Mouse (Mus musculus): Measurements from ENCODE around the gene Gm14180. TPM values are rescaled to one million over a fixed set of nuclear protein-coding genes. Genes with fewer than 3 reads are reported as not detected.

The Gm14180 gene
- polyA plus RNA-seq, 1 experiment from 2014 or later, result not detected

Other genes starting within 250 kb of the Gm14180 start
- 0.20 TPM in 1 of 2 replicates, not detected in the other for gene Krt23, start 241.2 kb downstream of the Gm14180 start, polyA plus RNA-seq (2016; fragmentation: Nextera tagmentation; extraction: Ambion mirVana)
- gene Krt39, start 213.0 kb downstream of the Gm14180 start, polyA plus RNA-seq (2016; fragmentation: Nextera tagmentation; extraction: Ambion mirVana), result not detected in 2 replicates
- gene Krt40, start 191.1 kb downstream of the Gm14180 start, polyA plus RNA-seq (2016; fragmentation: Nextera tagmentation; extraction: Ambion mirVana), result not detected in 2 replicates
- gene Krtap3-3, start 183.4 kb downstream of the Gm14180 start, polyA plus RNA-seq (2016; fragmentation: Nextera tagmentation; extraction: Ambion mirVana), result not detected in 2 replicates
- not detected in 2 replicates for gene Krtap3-2, start 177.4 kb downstream of the Gm14180 start, polyA plus RNA-seq (2016; fragmentation: Nextera tagmentation; extraction: Ambion mirVana)
- gene Gm11939, start 174.8 kb downstream of the Gm14180 start, polyA plus RNA-seq (2016; fragmentation: Nextera tagmentation; extraction: Ambion mirVana), result not detected in 2 replicates
- gene Krtap3-1, start 167.7 kb downstream of the Gm14180 start, polyA plus RNA-seq (2016; fragmentation: Nextera tagmentation; extraction: Ambion mirVana), result not detected in 2 replicates
- not detected in 2 replicates for gene Krtap1-5, start 153.3 kb downstream of the Gm14180 start, polyA plus RNA-seq (2016; fragmentation: Nextera tagmentation; extraction: Ambion mirVana)
- gene Krtap1-4, start 150.6 kb downstream of the Gm14180 start, polyA plus RNA-seq (2016; fragmentation: Nextera tagmentation; extraction: Ambion mirVana), result not detected in 2 replicates
- gene Krtap1-3, start 143.0 kb downstream of the Gm14180 start, polyA plus RNA-seq (2016; fragmentation: Nextera tagmentation; extraction: Ambion mirVana), result not detected in 2 replicates
- gene Krtap9-3, start 136.2 kb downstream of the Gm14180 start, polyA plus RNA-seq (2016; fragmentation: Nextera tagmentation; extraction: Ambion mirVana), result not detected in 2 replicates
- not detected in 2 replicates for gene Gm11938, start 131.0 kb downstream of the Gm14180 start, polyA plus RNA-seq (2016; fragmentation: Nextera tagmentation; extraction: Ambion mirVana)
- gene Gm11937, start 124.1 kb downstream of the Gm14180 start, polyA plus RNA-seq (2016; fragmentation: Nextera tagmentation; extraction: Ambion mirVana), result not detected in 2 replicates
- not detected in 2 replicates for gene Krtap2-4, start 119.4 kb downstream of the Gm14180 start, polyA plus RNA-seq (2016; fragmentation: Nextera tagmentation; extraction: Ambion mirVana)
- gene Gm11562, start 113.9 kb downstream of the Gm14180 start, polyA plus RNA-seq (2016; fragmentation: Nextera tagmentation; extraction: Ambion mirVana), result not detected in 2 replicates
- not detected in 2 replicates for gene Krtap4-1, start 106.1 kb downstream of the Gm14180 start, polyA plus RNA-seq (2016; fragmentation: Nextera tagmentation; extraction: Ambion mirVana)
- gene Krtap4-2, start 99.2 kb downstream of the Gm14180 start, polyA plus RNA-seq (2016; fragmentation: Nextera tagmentation; extraction: Ambion mirVana), result not detected in 2 replicates
- gene Krtap4-7, start 90.2 kb downstream of the Gm14180 start, polyA plus RNA-seq (2016; fragmentation: Nextera tagmentation; extraction: Ambion mirVana), result not detected in 2 replicates
- gene Gm11555, start 84.1 kb downstream of the Gm14180 start, polyA plus RNA-seq (2016; fragmentation: Nextera tagmentation; extraction: Ambion mirVana), result not detected in 2 replicates
- not detected in 2 replicates for gene Gm11563, start 75.3 kb downstream of the Gm14180 start, polyA plus RNA-seq (2016; fragmentation: Nextera tagmentation; extraction: Ambion mirVana)
- not detected in 2 replicates for gene Krtap4-6, start 68.3 kb downstream of the Gm14180 start, polyA plus RNA-seq (2016; fragmentation: Nextera tagmentation; extraction: Ambion mirVana)
- not detected in 2 replicates for gene Gm14190, start 43.5 kb downstream of the Gm14180 start, polyA plus RNA-seq (2016; fragmentation: Nextera tagmentation; extraction: Ambion mirVana)
- not detected in 2 replicates for gene Gm11595, start 38.6 kb upstream of the Gm14180 start, polyA plus RNA-seq (2016; fragmentation: Nextera tagmentation; extraction: Ambion mirVana)
- gene Krtap4-8, start 46.4 kb upstream of the Gm14180 start, polyA plus RNA-seq (2016; fragmentation: Nextera tagmentation; extraction: Ambion mirVana), result not detected in 2 replicates
- not detected in 2 replicates for gene Krtap4-9, start 50.9 kb upstream of the Gm14180 start, polyA plus RNA-seq (2016; fragmentation: Nextera tagmentation; extraction: Ambion mirVana)
- gene Gm11596, start 59.2 kb upstream of the Gm14180 start, polyA plus RNA-seq (2016; fragmentation: Nextera tagmentation; extraction: Ambion mirVana), result not detected in 2 replicates
- gene Gm11569, start 64.6 kb upstream of the Gm14180 start, polyA plus RNA-seq (2016; fragmentation: Nextera tagmentation; extraction: Ambion mirVana), result not detected in 2 replicates
- gene Gm11554, start 70.2 kb upstream of the Gm14180 start, polyA plus RNA-seq (2016; fragmentation: Nextera tagmentation; extraction: Ambion mirVana), result not detected in 2 replicates
- gene Krtap4-13, start 75.6 kb upstream of the Gm14180 start, polyA plus RNA-seq (2016; fragmentation: Nextera tagmentation; extraction: Ambion mirVana), result not detected in 2 replicates
- gene Gm11564, start 81.4 kb upstream of the Gm14180 start, polyA plus RNA-seq (2016; fragmentation: Nextera tagmentation; extraction: Ambion mirVana), result not detected in 2 replicates
- gene 2300003K06Rik, start 103.8 kb upstream of the Gm14180 start, polyA plus RNA-seq (2016; fragmentation: Nextera tagmentation; extraction: Ambion mirVana), result not detected in 2 replicates
- not detected in 2 replicates for gene Krtap4-16, start 117.3 kb upstream of the Gm14180 start, polyA plus RNA-seq (2016; fragmentation: Nextera tagmentation; extraction: Ambion mirVana)
- not detected in 2 replicates for gene Gm11568, start 123.6 kb upstream of the Gm14180 start, polyA plus RNA-seq (2016; fragmentation: Nextera tagmentation; extraction: Ambion mirVana)
- not detected in 2 replicates for gene Gm11559, start 130.2 kb upstream of the Gm14180 start, polyA plus RNA-seq (2016; fragmentation: Nextera tagmentation; extraction: Ambion mirVana)
- gene Krtap9-1, start 139.1 kb upstream of the Gm14180 start, polyA plus RNA-seq (2016; fragmentation: Nextera tagmentation; extraction: Ambion mirVana), result not detected in 2 replicates
- not detected in 2 replicates for gene Gm11567, start 144.9 kb upstream of the Gm14180 start, polyA plus RNA-seq (2016; fragmentation: Nextera tagmentation; extraction: Ambion mirVana)
- gene Krtap31-1, start 173.6 kb upstream of the Gm14180 start, polyA plus RNA-seq (2016; fragmentation: Nextera tagmentation; extraction: Ambion mirVana), result not detected in 2 replicates
- not detected in 2 replicates for gene Gm11565, start 180.5 kb upstream of the Gm14180 start, polyA plus RNA-seq (2016; fragmentation: Nextera tagmentation; extraction: Ambion mirVana)
- gene Krtap31-2, start 202.0 kb upstream of the Gm14180 start, polyA plus RNA-seq (2016; fragmentation: Nextera tagmentation; extraction: Ambion mirVana), result not detected in 2 replicates
- not detected in 2 replicates for gene Krtap9-5, start 214.2 kb upstream of the Gm14180 start, polyA plus RNA-seq (2016; fragmentation: Nextera tagmentation; extraction: Ambion mirVana)
- gene Krtap29-1, start 244.8 kb upstream of the Gm14180 start, polyA plus RNA-seq (2016; fragmentation: Nextera tagmentation; extraction: Ambion mirVana), result not detected in 2 replicates

Data from forebrain, embryonic 10.5 days (tissue).